Mouse (Mus musculus) hindbrain, embryonic 15.5 days (tissue): ENCODE measurements around the gene Tor1aip2. TPM values are rescaled to one million over a fixed set of nuclear protein-coding genes. Genes with fewer than 3 reads are reported as not detected.
A peak's percentile ranks its signal among the peaks of the same experiment; 100 is the strongest.
"Not testable (repeated sequence)": the region's sequence is repeated elsewhere in the genome, so short reads cannot be mapped to it uniquely, and the experiment has no call there.

Source experiments
- ATAC-seq: fragments of 200-750 bp; cut with Nextera tagmentation; 2 replicates; pipeline ENCODE4 v1.8.0; 2017; ENCODE audit warnings: low read depth, moderate number of reproducible peaks, moderate TSS enrichment; ENCODE audit not compliant: low FRiP score
- H3K27ac ChIP-seq: fragments of 300-500 bp; sonication (generic); replicated peaks from 2 replicates; pipeline ENCODE4 v1.5.1; 2015; ENCODE audit warnings: mild to moderate bottlenecking, inconsistent platforms
- H3K27me3 ChIP-seq: fragments of 300-500 bp; sonication (generic); 2 replicates; pipeline ENCODE4 v1.6.1; 2015; ENCODE audit warnings: control low read depth, inconsistent platforms
- H3K36me3 ChIP-seq: fragments of 300-500 bp; sonication (generic); 2 replicates; pipeline ENCODE4 v1.6.1; 2015; ENCODE audit warnings: control low read depth, inconsistent platforms
- H3K4me1 ChIP-seq: fragments of 300-500 bp; sonication (generic); replicated peaks from 2 replicates; pipeline ENCODE4 v1.6.1; 2015; ENCODE audit warnings: control low read depth, inconsistent platforms
- H3K4me2 ChIP-seq: fragments of 300-500 bp; sonication (generic); 2 replicates; pipeline ENCODE4 v1.6.1; 2015; ENCODE audit warnings: moderate library complexity, mild to moderate bottlenecking, inconsistent platforms
- H3K4me3 ChIP-seq: fragments of 300-500 bp; sonication (generic); 2 replicates; pipeline ENCODE4 v1.5.1; 2015; ENCODE audit warnings: mild to moderate bottlenecking, inconsistent platforms
- H3K9ac ChIP-seq: fragments of 300-500 bp; sonication (generic); 2 replicates; pipeline ENCODE4 v1.6.1; 2015; ENCODE audit warnings: inconsistent platforms
- H3K9me3 ChIP-seq: fragments of 300-500 bp; sonication (generic); 2 replicates; pipeline ENCODE4 v1.6.1; 2016; ENCODE audit warnings: control low read depth, inconsistent platforms
- WGBS: fragments of 180-500 bp; shearing (Covaris S2); methylation state at CpG from one replicate; pipeline ENCODE4 v1.1.7; 2015; 5-methylcytosine and 5-hydroxymethylcytosine counted together
- polyA plus RNA-seq: library from polyadenylated mRNA; unstranded; fragments of >200 nt; fragmentation: Nextera tagmentation; extraction: Ambion mirVana; gene quantifications from 2 replicates; pipeline ENCODE4 v1.2.1, GENCODE M21; 2015

The Tor1aip2 gene
- polyA plus RNA-seq, 1 experiment from 2014 or later: 63.3 TPM

GRCm38 (mm10) chr1:156024831-156025503, 10.2 kb upstream of the Tor1aip2 start:
- H3K4me1 ChIP-seq: no peaks in the 10 kb centered on the region
- 89% methylated on average over 8 of the region's 8 CpGs for WGBS
- no peak overlapping the region for H3K27ac ChIP-seq
- no peak overlapping the region for H3K9ac ChIP-seq
- ATAC-seq: no peak
- no peak overlapping the region for H3K4me2 ChIP-seq
- H3K9me3 ChIP-seq: no peaks in the 10 kb centered on the region
- peaks cover 34% of the 10 kb centered on the region for H3K36me3 ChIP-seq
- no peaks in the 10 kb centered on the region for H3K27me3 ChIP-seq
- no peak overlapping the region for H3K4me3 ChIP-seq

- ATAC-seq: no peak
- no peaks in the 10 kb centered on the region for H3K4me1 ChIP-seq
- H3K27me3 ChIP-seq: no peaks in the 10 kb centered on the region
- no peaks in the 10 kb centered on the region for H3K9me3 ChIP-seq
- no peak overlapping the region for H3K4me3 ChIP-seq
- H3K36me3 ChIP-seq: peaks cover 42% of the 10 kb centered on the region
- 92% methylated on average over 3 of the region's 3 CpGs for WGBS
- no peak overlapping the region for H3K27ac ChIP-seq
- no peak overlapping the region for H3K9ac ChIP-seq
- no peak overlapping the region for H3K4me2 ChIP-seq
These were observed 7.4 kb upstream of the Tor1aip2 start for GRCm38 (mm10) chr1:156027849-156028248.

- Histone ChIP-seq H3K27ac (no peak overlapping the region), H3K4me1 (no peaks in the 10 kb centered on the region), H3K4me2 (no peak overlapping the region), H3K9ac (no peak overlapping the region), H3K9me3 (no peaks in the 10 kb centered on the region), H3K27me3 (no peaks in the 10 kb centered on the region), H3K4me3 (no peak overlapping the region), H3K36me3 (peaks cover 48% of the 10 kb centered on the region)
- ATAC-seq: no peak
- 93% methylated on average over 4 of the region's 4 CpGs for WGBS
These were observed 6.7 kb upstream of the Tor1aip2 start for GRCm38 (mm10) chr1:156028340-156028975.

- Histone ChIP-seq H3K9ac (no peak overlapping the region), H3K4me2 (no peak overlapping the region), H3K36me3 (peaks cover 37% of the 10 kb centered on the region), H3K27me3 (no peaks in the 10 kb centered on the region), H3K4me1 (peaks cover 12% of the 10 kb centered on the region), H3K9me3 (no peaks in the 10 kb centered on the region), H3K4me3 (no peak overlapping the region), H3K27ac (no peak overlapping the region)
- no peak for ATAC-seq
- whole genome bisulfite sequencing: 98% methylated on average over 7 of the region's 7 CpGs
These were observed 1.3 kb upstream of the Tor1aip2 start for GRCm38 (mm10) chr1:156033921-156034320.

- Histone ChIP-seq H3K9me3 (no peaks in the 10 kb centered on the region), H3K27me3 (no peaks in the 10 kb centered on the region), H3K4me1 (peaks cover 12% of the 10 kb centered on the region), H3K9ac (peak overlapping the region; percentile 82), H3K27ac (peak overlapping the region; percentile 99; the same call in 1 of the 2 replicates), H3K36me3 (peaks cover 30% of the 10 kb centered on the region), H3K4me2 (peak overlapping the region; percentile 63), H3K4me3 (peak overlapping the region; percentile 82)
- WGBS: 43% methylated on average over 1 of the region's 1 CpGs
- no peak for ATAC-seq
These were observed 542 bp upstream of the Tor1aip2 start for GRCm38 (mm10) chr1:156034661-156035060.

GRCm38 (mm10) chr1:156035930-156036737, 931 bp downstream of the Tor1aip2 start, which contains the start of gene Tor1aip1:
TSS of gene Tor1aip1 (minus strand) at chr1:156036480.
- Histone ChIP-seq H3K9ac (peak within 1 kb of the TSS; percentile 82), H3K4me3 (peak within 1 kb of the TSS; percentile 82), H3K4me1 (peaks cover 16% of the 10 kb centered on the region), H3K4me2 (peak within 1 kb of the TSS; percentile 63), H3K27ac (peak within 1 kb of the TSS; percentile 99), H3K9me3 (no peaks in the 10 kb centered on the region), H3K36me3 (peaks cover 19% of the 10 kb centered on the region), H3K27me3 (no peaks in the 10 kb centered on the region)
- peak; percentile 97 for ATAC-seq
- under 1% methylated on average over 58 of the region's 59 CpGs for WGBS

- no peaks in the 10 kb centered on the region for H3K9me3 ChIP-seq
- 70% methylated on average over 5 of the region's 5 CpGs for WGBS
- no peaks in the 10 kb centered on the region for H3K27me3 ChIP-seq
- no peak overlapping the region for H3K27ac ChIP-seq
- ATAC-seq: no peak
- H3K9ac ChIP-seq: no peak overlapping the region
- H3K4me1 ChIP-seq: peaks cover 25% of the 10 kb centered on the region
- H3K36me3 ChIP-seq: peaks cover 11% of the 10 kb centered on the region
- H3K4me2 ChIP-seq: 0 out of 2 replicates have a peak overlapping the region, but pooled peaks have one; percentile 13
- H3K4me3 ChIP-seq: no peak overlapping the region
These were observed 2.0 kb downstream of the Tor1aip2 start for GRCm38 (mm10) chr1:156037144-156037583.

- ATAC-seq, H3K4me3 ChIP-seq, H3K27me3 ChIP-seq, H3K9me3 ChIP-seq, H3K9ac ChIP-seq, H3K4me2 ChIP-seq: not testable (repeated sequence)
- 65% methylated on average over 7 of the region's 7 CpGs for WGBS
- Histone ChIP-seq H3K36me3 (peaks cover 11% of the 10 kb centered on the region; the same call in 1 of the 2 replicates), H3K4me1 (peaks cover 28% of the 10 kb centered on the region), H3K27ac (peak overlapping the region; percentile 49; the same call in 1 of the 2 replicates)
These were observed 4.8 kb downstream of the Tor1aip2 start for GRCm38 (mm10) chr1:156039989-156040388.

- ATAC-seq: peak; percentile 82
- Histone ChIP-seq H3K27me3 (no peaks in the 10 kb centered on the region), H3K36me3 (peaks cover 11% of the 10 kb centered on the region; the same call in 1 of the 2 replicates), H3K4me1 (peaks cover 27% of the 10 kb centered on the region), H3K9ac (peak overlapping the region; percentile 61), H3K4me2 (peak overlapping the region; percentile 62), H3K27ac (peak overlapping the region; percentile 49), H3K4me3 (peak overlapping the region; percentile 64), H3K9me3 (no peaks in the 10 kb centered on the region)
- 2% methylated on average over 22 of the region's 22 CpGs for WGBS
These were observed 5.7 kb downstream of the Tor1aip2 start for GRCm38 (mm10) chr1:156040731-156041401.

GRCm38 (mm10) chr1:156041451-156042241, 6.4 kb downstream of the Tor1aip2 start:
- Histone ChIP-seq H3K4me2 (peak overlapping the region; percentile 62), H3K36me3 (peaks cover 11% of the 10 kb centered on the region; the same call in 1 of the 2 replicates), H3K4me1 (peaks cover 27% of the 10 kb centered on the region), H3K4me3 (peak overlapping the region; percentile 64), H3K9ac (0 out of 2 replicates have a peak overlapping the region, but pooled peaks have one; percentile 24), H3K9me3 (no peaks in the 10 kb centered on the region), H3K27ac (no peak overlapping the region), H3K27me3 (no peaks in the 10 kb centered on the region)
- no peak for ATAC-seq
- WGBS: 56% methylated on average over 7 of the region's 7 CpGs

GRCm38 (mm10) chr1:156042481-156042880, 7.3 kb downstream of the Tor1aip2 start:
- no peak for ATAC-seq
- no peak overlapping the region for H3K4me3 ChIP-seq
- H3K27me3 ChIP-seq: no peaks in the 10 kb centered on the region
- H3K9me3 ChIP-seq: no peaks in the 10 kb centered on the region
- H3K36me3 ChIP-seq: peaks cover 11% of the 10 kb centered on the region; the same call in 1 of the 2 replicates
- WGBS: 90% methylated on average over 5 of the region's 5 CpGs
- no peak overlapping the region for H3K27ac ChIP-seq
- H3K9ac ChIP-seq: 0 out of 2 replicates have a peak overlapping the region, but pooled peaks have one; percentile 2
- peak overlapping the region; percentile 62 for H3K4me2 ChIP-seq
- H3K4me1 ChIP-seq: peaks cover 27% of the 10 kb centered on the region
